8 mouse cellular contexts compared by ENCODE assay signal in genomic region chr9:82974962-82975341, GRCm38 (mm10). TPM values are rescaled to one million over a fixed set of nuclear protein-coding genes. Genes with fewer than 3 reads are reported as not detected.
DNase-seq lines count a peak whose midpoint lies in the region; ATAC-seq and TF ChIP-seq lines count a peak whose summit lies in the region.

No protein-coding gene starts in this region.

- H3K27ac ChIP-seq in kidney, postnatal 0 days = peak overlapping the region; percentile 100
- peak overlapping the region; percentile 99 for H3K27ac ChIP-seq in embryonic facial prominence, embryonic 10.5 days (replicated peaks)
- peak overlapping the region; percentile 100 for H3K27ac ChIP-seq in intestine, embryonic 15.5 days
- H3K27ac ChIP-seq in midbrain, postnatal 0 days (ENCODE audit: low read depth, low read length) = peak overlapping the region; percentile 100

- H3K4me3 ChIP-seq in kidney, postnatal 0 days (replicated peaks; ENCODE audit: low read depth, low read length) = peak overlapping the region; percentile 95
- H3K4me3 ChIP-seq in embryonic facial prominence, embryonic 10.5 days = peak overlapping the region; percentile 94
- peak overlapping the region; percentile 88 for H3K4me3 ChIP-seq in intestine, embryonic 15.5 days (replicated peaks)
- peak overlapping the region; percentile 66 for H3K4me3 ChIP-seq in midbrain, postnatal 0 days (ENCODE audit: low read depth, low read length)

- no peak for TF ChIP-seq CTCF in kidney, postnatal 0 days (IDR thresholded peaks at IDR 0.05; ENCODE audit: low read depth)
- no peak for TF ChIP-seq CTCF in midbrain, postnatal 0 days (IDR thresholded peaks at IDR 0.05)

- WGBS in kidney, postnatal 0 days = under 1% methylated on average over 18 of the region's 61 CpGs
- WGBS in embryonic facial prominence, embryonic 10.5 days = 2% methylated on average over 61 of the region's 61 CpGs
- WGBS in intestine, embryonic 15.5 days = 2% methylated on average over 37 of the region's 61 CpGs
- 0% methylated on average over 31 of the region's 61 CpGs for WGBS in midbrain, postnatal 0 days

- no peak for DNase-seq in kidney, postnatal 0 days (ENCODE audit: low spot score)
- DNase-seq in kidney, adult 8-10 months = no peak
- no peak for DNase-seq in embryonic facial prominence, embryonic 10.5 days (ENCODE audit: low spot score)
- DNase-seq in midbrain, postnatal 0 days (ENCODE audit: low spot score) = no peak
- DNase-seq in layer of hippocampus, postnatal 14 days (ENCODE audit: low spot score in 2 of 2) = no peak
- DNase-seq in thymus, postnatal 0 days (ENCODE audit: low spot score) = no peak
- no peak for DNase-seq in urinary bladder, adult 2 months (ENCODE audit: low spot score)

- ATAC-seq in kidney, postnatal 0 days (replicated peaks; ENCODE audit: low FRiP score, low read depth) = peak; percentile 55
- ATAC-seq in intestine, embryonic 15.5 days = peak; percentile 71
- ATAC-seq in midbrain, postnatal 0 days (ENCODE audit: low FRiP score) = peak; percentile 55

- H3K4me2 ChIP-seq in kidney, postnatal 0 days (ENCODE audit: low read length) = peak overlapping the region; percentile 69
- H3K4me2 ChIP-seq in intestine, embryonic 15.5 days (replicated peaks) = peak overlapping the region; percentile 65
- peak overlapping the region; percentile 82 for H3K4me2 ChIP-seq in midbrain, postnatal 0 days (ENCODE audit: low read depth, low read length, poor library complexity, severe bottlenecking)

- no peaks in the 10 kb centered on the region for H3K36me3 ChIP-seq in kidney, postnatal 0 days (ENCODE audit: insufficient read depth, low read length)
- peaks cover 14% of the 10 kb centered on the region for H3K36me3 ChIP-seq in embryonic facial prominence, embryonic 10.5 days (replicated peaks)
- no peaks in the 10 kb centered on the region for H3K36me3 ChIP-seq in intestine, embryonic 15.5 days
- no peaks in the 10 kb centered on the region for H3K36me3 ChIP-seq in midbrain, postnatal 0 days (ENCODE audit: insufficient read depth, low read length)

- peak overlapping the region; percentile 88 for H3K9ac ChIP-seq in kidney, postnatal 0 days (ENCODE audit: low read depth, low read length)
- peak overlapping the region; percentile 95 for H3K9ac ChIP-seq in intestine, embryonic 15.5 days
- H3K9ac ChIP-seq in midbrain, postnatal 0 days (replicated peaks; ENCODE audit: low read length, poor library complexity, severe bottlenecking) = peak overlapping the region; percentile 87

- H3K27me3 ChIP-seq in kidney, postnatal 0 days (ENCODE audit: insufficient read depth, low read length) = no peaks in the 10 kb centered on the region
- no peaks in the 10 kb centered on the region for H3K27me3 ChIP-seq in embryonic facial prominence, embryonic 10.5 days (replicated peaks; ENCODE audit: low read depth, poor library complexity, severe bottlenecking)
- H3K27me3 ChIP-seq in intestine, embryonic 15.5 days (replicated peaks) = no peaks in the 10 kb centered on the region
- no peaks in the 10 kb centered on the region for H3K27me3 ChIP-seq in midbrain, postnatal 0 days (ENCODE audit: insufficient read depth, low read length)

- H3K4me1 ChIP-seq in kidney, postnatal 0 days (replicated peaks; ENCODE audit: insufficient read depth, low read length) = peaks cover 5% of the 10 kb centered on the region; the same call in 1 of the 2 replicates
- H3K4me1 ChIP-seq in embryonic facial prominence, embryonic 10.5 days = peaks cover 29% of the 10 kb centered on the region
- H3K4me1 ChIP-seq in intestine, embryonic 15.5 days (replicated peaks) = peaks cover 5% of the 10 kb centered on the region; the same call in 1 of the 2 replicates
- H3K4me1 ChIP-seq in midbrain, postnatal 0 days (ENCODE audit: insufficient read depth, low read length) = no peaks in the 10 kb centered on the region

- no peaks in the 10 kb centered on the region for H3K9me3 ChIP-seq in kidney, postnatal 0 days (replicated peaks; ENCODE audit: low read length)
- no peaks in the 10 kb centered on the region for H3K9me3 ChIP-seq in embryonic facial prominence, embryonic 10.5 days
- no peaks in the 10 kb centered on the region for H3K9me3 ChIP-seq in intestine, embryonic 15.5 days
- no peaks in the 10 kb centered on the region for H3K9me3 ChIP-seq in midbrain, postnatal 0 days (ENCODE audit: low read length)

RNA-seq across cellular contexts. Expression of gene Phip, which starts 0.4 kb away (rescaled TPM):
- polyA plus RNA-seq in kidney, postnatal 0 days (2015; fragmentation: Nextera tagmentation; extraction: Ambion mirVana) = 49.6 and 54.4 TPM in 2 replicates
- 122 and 128 TPM in 2 replicates for polyA plus RNA-seq in embryonic facial prominence, embryonic 10.5 days (2016; fragmentation: Nextera tagmentation; extraction: Ambion mirVana)
- 53.5 and 61.3 TPM in 2 replicates for polyA plus RNA-seq in intestine, embryonic 15.5 days (2015; fragmentation: Nextera tagmentation; extraction: Ambion mirVana)
- 50.6 and 80.6 TPM in 2 replicates for total RNA-seq in midbrain, postnatal 0 days (2014; rRNA removed)
- 43.8 and 52.1 TPM in 2 replicates for polyA plus RNA-seq in midbrain, postnatal 0 days (2015; fragmentation: Nextera tagmentation; extraction: Ambion mirVana)
- 10 to 100 TPM; 59.0 to 62.9 TPM for total RNA-seq in layer of hippocampus, postnatal 14 days (2021)
- 66.4 and 83.2 TPM in 2 replicates for polyA plus RNA-seq in thymus, postnatal 0 days (2015; fragmentation: Nextera tagmentation; extraction: Ambion mirVana)
- polyA plus RNA-seq in urinary bladder, adult 2 months (2012; rRNA removed) = 8.4 and 11.6 TPM in 2 replicates
